Mouse (Mus musculus): ENCODE measurements at regions not wholly inside any gene's neighbourhood (a gene's known extent, or its start where the extent isn't known, plus 50 kb on each side); places are given as distances from the start of the nearest gene placed in this dataset.
"Not testable (repeated sequence)": the region's sequence is repeated elsewhere in the genome, so short reads cannot be mapped to it uniquely, and the experiment has no call there.

DNA sequence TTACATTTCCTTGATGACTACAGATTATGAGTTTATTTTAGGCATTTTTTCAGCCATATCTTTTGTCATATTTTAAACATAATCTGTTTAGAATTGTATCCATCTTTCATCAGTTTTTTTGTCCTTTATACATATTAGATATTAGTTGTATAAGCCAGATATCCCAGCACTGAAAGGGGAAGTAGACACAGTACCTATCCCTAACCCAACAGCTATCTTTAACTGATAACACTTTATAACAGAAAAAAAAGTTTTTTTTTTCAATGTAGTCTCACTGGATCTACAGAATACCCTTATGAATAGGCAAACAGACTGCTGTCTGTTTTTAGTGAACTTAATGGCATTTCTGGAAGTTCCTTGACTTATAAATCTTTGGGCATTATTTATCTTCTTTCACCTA lies 1152.1 kb upstream of the Fam98a start:
- DNase-seq, result no peak

DNA sequence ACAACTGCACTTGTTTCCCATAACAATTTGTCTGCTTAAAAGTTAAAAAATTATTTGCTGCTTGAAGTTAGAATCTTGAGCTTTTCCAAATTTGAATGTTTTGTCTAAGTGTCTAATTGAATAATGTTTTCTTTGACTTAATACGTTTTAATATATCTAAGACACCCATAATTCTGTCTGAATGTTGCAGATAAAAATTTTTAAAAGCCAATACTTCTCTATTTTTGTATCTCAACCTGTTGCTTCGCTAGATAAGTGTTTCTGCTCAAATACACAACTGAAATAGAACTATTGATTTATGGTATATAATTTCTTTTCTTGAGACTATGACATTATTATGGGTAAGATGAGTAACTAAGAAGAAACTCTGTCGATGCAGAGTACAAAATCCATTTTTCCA lies 1144.5 kb upstream of the Fam98a start:
- no peak for DNase-seq

DNA sequence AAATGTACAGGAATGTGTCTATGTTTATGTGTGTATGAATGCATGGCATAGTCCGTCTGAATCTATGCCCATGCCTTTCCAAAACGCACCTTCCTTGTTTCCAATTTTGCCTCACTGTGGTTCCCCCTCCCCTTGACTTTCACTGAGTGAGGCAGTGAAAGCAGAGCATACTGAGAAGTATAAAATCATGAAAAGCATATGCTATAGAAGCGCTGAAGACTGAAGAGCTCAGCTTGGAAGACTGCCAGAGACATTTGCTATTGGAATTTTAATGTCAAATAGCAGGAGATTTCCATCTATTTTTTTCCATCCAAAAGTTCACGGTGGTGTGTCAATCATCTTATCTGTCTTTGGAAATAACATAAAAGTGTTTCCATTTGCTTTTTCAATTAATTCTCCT lies 1106.3 kb upstream of the Fam98a start:
- DNase-seq, result no peak

DNA sequence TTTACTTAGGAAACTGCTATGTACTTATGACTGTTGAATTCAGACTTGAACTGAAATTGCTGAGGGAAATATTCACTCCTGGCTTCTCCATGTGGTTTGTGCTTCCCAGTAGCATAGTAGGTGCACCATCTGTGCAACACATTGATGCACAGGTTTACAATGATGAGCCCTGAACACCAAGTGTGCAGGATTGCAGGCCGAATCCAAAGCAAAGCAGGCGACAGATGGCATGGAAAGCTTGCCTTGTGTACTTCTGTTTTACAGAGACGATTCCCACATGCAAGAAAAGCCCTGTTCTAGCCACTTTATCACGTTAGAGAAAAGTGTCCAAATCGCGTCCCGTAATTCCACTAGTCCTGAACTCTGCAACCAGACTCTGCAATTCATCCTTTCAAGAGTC lies 1074.2 kb upstream of the Fam98a start:
- no peak for DNase-seq

DNA sequence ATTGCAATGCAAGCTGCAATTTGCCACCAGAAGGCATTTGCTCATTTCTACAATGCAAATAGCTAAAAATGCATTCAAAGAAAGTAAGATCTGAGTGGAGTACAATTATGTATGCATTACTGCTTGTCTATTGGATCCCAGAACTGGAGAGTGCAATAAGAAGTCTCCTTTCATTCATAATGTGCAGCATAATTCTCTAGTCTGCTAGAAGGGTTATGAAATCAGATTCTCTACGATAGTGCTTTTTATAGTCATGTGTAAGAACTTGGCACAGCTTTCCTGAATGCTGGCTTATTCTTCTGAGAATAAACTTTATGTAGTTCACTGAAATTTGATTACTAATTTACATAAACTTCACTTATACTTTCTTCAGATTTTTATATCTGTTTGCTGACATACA lies 1053.5 kb upstream of the Fam98a start:
- DNase-seq, result no peak

DNA sequence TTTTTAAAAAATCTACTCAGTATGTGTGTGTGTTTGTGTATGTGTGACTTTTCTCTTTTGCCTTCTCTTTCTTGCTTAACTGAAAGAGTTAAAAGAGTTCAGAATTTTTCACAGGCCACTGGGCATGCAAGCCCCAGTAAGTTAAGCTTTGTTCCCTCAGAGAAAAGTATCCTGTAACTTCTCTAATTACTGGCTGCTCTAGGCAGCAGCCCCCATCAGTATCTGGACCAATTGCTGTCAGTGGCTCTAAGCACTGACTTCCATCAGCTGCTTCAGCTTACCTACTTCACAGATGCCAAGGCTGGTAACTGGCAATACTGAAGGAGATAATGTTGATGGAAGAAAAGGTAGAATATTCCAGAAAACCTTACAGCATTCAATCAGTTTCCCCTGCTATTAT lies 1026.6 kb upstream of the Fam98a start:
- DNase-seq, result no peak

DNA sequence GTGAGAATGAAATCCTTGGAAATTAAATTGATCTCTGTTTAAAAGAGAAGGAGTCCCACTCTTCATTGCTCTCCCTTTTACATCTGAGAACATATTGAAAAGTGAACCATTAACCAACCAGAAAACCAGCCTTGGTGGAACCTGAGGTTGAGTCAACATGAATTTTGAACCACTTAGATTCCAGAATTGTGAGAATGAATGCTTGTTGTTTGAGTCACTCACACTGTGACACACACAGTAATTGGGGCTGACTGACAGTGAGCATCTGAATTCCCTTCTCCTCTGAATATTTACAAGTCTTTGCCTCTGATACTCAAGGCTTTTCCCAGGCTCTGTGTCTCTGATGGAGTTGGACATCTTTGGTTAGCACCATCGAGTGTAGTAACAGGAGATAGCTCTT lies 1008.0 kb upstream of the Fam98a start:
- DNase-seq, result no peak

DNA sequence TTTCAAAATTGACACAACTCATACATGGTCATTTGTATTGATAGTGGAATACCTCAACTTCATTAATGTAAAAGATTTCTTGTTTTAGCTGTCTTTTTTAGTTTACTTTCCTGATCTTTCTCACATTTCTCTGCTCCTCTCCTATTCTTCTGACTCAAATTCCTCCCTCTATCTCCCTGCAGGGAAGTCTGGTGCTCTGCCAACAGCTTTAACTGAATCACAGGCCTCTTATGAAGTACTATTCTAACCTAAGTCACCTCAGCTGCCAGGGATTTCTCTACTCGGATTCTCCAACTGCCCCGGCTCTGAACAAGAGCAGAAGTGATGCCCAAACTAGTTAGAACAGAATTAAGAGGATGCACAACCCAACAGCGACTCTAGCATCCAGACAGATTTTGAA lies 993.8 kb upstream of the Fam98a start:
- DNase-seq, result no peak

DNA sequence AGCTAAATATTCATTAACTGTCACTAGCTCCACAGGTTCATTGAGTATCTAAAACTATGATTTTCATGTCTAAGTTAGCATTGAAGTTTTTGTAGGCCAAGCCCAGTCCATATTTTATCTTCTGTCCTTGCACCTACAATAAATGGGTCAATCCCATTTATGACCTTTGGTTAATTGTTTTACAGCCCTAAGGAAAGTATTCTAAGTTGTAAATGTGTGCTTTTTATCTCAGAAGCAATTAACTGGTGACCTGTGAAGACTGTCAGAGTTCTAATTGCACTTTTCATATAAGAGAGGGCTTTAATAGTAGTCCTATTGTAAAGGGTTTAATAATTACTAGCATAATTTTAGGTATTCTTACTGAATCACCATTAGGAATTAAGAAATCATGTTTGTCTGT lies 984.0 kb upstream of the Fam98a start:
- DNase-seq, result no peak

DNA sequence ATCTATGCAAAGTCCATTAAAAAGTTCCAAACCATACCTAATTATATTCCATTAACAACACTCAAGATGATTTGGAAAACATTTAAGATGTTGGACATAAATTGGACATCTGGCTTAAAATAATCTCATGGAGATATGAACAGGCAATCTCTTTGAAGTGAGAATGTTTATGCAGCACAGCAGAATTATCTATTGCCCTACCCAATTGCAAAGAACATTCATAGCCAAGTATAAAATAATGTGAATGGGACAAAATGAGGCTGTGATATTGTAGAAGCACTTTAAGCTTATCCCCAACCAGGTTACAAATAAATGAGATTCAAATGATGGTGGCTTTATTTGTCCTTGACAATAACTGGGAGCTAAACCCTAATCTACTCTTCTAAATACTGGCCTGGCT lies 950.0 kb upstream of the Fam98a start:
- no peak for DNase-seq

DNA sequence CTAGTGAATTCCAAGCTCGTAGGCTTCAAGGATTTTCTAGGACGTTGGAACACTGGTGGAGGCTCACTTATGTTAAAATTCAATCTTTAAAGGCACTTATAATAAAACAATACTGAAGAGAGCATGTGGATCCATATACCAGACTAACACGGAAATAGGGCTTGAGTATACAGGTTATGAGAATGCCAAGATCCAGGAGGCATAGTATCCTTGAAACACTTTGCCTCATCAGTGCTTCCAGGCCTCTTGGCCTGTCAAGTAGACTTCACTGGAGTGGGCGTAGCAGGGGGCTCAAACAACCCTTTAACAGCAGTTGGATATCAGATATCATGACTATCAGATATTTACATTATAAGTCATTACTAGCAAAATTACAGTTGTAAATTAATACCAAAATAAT lies 948.7 kb upstream of the Fam98a start:
- no peak for DNase-seq

DNA sequence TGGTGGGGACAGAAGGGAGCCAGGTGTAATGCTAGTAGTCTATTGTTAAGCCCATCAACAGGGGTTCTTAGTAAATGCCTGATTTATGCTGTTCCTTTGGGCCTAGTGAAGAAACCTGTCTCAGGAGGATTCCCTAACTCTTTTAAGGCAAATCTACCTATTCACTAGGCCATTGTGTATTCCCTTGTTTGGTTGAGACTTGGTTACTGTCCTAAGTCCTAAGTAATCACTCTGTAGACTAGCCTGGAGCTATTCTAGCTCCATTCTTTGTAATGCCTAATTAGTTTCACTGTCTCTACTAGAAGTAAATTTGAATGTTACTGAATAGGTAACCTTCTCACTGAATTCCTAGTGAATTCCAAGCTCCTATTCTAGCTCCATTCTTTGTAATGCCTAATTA lies 948.2 kb upstream of the Fam98a start:
- not testable (repeated sequence) for DNase-seq

DNA sequence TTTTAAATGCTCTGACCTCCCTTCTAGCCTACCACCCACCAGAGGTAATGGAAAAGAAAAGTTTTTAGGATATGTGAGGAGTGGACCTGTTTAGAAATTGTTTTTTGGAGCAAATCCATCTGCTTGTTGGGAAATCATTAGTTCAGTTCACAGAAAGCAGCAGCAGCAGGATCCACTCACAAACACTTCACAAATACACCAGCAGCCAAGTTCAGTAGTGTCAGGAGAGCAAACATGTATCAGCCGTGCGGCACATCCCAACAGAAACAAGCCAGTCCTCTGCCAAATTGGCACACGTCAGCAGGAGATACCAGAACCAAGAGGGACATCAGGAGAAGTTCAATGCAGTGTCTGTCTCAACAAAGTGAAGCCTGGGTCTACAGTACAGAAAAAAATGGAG lies 935.6 kb upstream of the Fam98a start:
- peak; percentile 79 for DNase-seq

DNA sequence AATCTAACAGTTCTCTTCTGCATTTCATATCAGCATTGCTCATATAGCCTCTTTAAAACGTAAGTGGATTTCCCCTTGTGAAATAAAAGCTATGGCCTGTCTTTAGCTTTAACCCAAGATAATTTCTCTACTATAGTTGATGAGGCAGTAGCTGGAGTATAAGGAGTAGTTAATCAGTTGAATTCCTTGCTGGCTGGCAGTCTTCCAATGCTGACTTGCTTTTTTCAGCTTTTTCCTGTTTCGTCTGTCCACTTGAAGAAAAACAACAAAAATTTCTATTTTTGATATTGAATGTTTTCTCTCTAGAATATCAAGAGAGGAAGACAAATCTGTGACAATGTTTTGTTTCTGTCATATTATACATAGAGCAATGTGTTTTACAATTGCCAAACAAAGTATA lies 932.4 kb upstream of the Fam98a start:
- peak; percentile 5 for DNase-seq

DNA sequence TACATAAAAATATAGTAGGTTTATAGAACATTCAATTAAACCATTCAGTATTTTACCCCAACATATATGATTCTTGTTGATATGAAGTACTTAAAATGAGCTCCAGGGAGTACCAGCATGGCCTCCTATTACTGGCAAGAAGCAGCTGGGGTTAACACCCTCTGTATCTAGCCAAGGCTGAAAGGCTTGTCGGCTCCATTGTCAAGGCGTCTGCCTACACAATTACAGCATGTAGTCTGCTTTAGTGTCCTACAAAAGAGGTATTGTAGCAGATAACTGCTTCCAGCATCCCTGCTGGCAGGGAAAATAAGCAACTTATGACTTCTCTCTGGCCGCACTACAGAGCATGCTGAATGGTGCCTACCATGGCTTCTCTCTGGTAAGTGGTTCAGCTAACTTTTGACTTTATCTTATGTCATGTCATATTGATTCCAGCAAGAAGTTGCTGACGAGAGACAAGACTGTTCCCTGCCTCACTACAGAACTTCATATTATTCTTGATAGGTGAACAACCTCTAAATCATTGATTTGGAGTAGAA lies 899.6 kb upstream of the Fam98a start:
- DNase-seq, result no peak
